Mouse (Mus musculus): Measurements from ENCODE around the gene Rem1. TPM values are rescaled to one million over a fixed set of nuclear protein-coding genes. Genes with fewer than 3 reads are reported as not detected.
"Not testable (repeated sequence)": the region's sequence is repeated elsewhere in the genome, so short reads cannot be mapped to it uniquely, and the experiment has no call there.

Rem1 gene
- total RNA-seq, 4 experiments from 2014 or later: 5.1 to 5.6 (median 5.2) TPM

DNA sequence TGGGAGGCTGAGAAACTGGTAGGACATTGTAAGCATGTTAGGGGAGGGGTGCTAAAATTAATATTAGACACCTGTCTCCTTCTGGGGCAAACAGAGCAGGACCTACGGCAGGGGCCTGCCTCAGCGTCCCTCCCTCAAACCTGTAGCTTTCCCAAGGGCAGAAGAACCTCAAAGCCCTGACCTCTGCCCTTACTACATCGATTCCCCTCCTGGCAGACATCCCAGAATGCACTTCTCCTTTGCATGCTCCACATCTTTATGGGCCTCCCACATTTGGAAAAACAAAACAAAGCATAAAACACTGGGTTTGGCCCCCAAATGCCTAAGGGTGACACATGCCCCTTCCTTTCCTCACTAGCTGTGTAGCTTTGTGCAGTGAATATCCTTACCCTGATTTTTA lies 2.5 kb downstream of the Rem1 start:
- DNase-seq (ENCODE audit: low spot score): no peak

DNA sequence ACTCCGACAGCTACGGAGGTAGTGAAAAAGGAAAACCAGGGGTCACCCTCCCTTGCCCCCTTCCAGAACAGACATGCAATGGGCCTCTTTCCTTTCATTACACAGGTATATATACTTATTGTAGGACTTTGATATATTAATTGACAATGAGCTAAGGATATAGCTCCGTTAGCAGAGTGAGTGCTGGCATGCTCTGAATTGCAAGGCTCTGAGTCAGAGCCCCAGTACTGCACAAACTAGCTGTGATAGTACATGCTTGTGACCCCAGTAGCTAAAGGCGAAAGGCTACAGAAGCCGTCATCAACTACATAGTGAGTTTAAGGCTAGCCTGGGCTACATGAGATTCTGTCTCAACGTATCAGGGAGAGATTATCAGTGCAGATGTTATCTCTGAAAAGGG lies 3.2 kb downstream of the Rem1 start:
- DNase-seq (ENCODE audit: low spot score): no peak

DNA sequence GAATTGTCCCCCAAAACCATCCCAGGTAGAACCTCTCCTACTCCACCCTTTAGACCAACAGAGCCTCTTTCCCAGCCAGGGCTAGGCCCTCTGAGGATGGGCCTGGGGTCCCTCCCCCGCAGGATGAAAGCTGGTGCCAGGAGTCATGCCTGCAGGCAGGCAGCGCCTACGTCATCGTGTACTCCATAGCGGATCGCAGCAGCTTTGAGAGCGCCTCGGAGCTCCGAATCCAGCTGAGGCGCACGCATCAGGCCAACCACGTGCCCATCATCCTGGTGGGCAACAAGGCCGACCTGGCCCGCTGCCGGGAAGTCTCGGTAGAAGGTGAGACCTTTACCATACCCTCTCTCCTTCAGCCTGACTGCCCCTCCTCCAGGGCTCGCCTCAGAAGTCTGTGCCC lies 6.6 kb downstream of the Rem1 start:
- no peak for DNase-seq (ENCODE audit: low spot score)

DNA sequence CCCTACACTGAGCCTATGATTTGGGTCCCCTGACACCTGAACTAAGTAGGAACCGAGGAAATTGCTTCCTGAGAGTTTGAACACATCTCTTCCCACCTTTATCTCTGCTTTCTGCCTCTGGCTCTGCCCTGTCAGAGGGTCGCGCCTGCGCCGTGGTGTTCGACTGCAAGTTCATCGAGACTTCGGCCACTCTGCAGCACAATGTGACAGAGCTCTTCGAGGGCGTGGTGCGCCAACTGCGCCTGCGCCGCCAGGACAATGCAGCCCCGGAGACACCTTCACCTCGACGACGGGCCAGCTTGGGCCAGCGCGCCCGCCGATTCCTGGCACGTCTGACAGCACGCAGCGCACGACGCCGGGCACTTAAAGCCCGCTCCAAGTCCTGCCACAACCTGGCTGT lies 7.6 kb downstream of the Rem1 start:
- no peak for DNase-seq (ENCODE audit: low spot score)

DNA sequence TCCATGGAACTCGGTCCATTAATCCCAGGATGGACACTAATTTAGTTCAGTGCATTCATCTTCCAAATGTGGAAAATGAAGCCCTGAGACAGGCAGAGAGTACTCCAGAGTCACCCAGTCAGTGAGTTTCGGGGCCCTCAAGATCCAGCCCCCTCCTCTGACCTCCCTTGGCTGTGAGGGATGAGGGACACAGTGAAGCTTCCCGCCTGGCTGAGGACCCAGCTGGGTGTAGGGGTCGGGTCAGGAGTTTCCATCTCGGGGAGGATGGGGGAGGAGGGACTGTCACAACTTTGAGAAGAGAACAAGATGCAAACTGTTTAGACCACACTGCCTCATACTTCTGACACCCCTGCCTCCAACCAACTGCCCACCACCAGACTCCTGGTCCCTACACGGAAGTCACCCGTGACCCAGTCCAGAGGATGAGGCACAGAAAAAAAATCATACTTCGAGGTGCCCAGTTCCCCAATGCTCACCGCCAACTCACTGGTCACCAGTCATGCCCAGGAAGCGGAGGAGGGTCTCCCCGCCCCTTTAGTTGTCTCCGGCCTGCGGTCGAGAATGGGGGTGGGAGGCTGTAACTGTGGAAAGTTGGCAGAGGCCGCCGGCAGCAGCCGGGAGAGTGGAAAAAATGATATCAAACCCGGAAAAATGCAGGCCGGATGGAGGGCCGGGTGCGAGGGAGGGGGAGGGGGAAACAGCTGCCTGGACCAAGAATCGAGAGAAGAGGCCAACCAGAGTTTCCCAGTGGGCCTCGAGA lies 9.7 kb downstream of the Rem1 start:
- DNase-seq (ENCODE audit: low spot score): peak; percentile 82

DNA sequence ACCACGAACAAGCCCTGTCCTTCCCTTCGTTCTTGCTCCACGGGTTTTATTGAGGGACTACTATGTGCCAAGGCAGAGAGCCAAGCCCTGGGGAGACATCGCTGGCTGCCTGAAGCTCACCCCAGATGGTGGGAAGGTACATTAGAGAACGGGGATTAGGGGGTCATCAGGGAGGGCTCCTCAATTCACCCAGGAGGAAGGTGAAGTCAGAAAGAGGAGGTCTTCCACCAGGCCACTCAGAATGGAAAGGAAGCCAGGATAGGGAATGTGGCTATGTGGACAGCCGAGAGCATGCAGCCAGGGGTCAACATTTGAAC lies 10.2 kb downstream of the Rem1 start:
- DNase-seq (ENCODE audit: low spot score): no peak

DNA sequence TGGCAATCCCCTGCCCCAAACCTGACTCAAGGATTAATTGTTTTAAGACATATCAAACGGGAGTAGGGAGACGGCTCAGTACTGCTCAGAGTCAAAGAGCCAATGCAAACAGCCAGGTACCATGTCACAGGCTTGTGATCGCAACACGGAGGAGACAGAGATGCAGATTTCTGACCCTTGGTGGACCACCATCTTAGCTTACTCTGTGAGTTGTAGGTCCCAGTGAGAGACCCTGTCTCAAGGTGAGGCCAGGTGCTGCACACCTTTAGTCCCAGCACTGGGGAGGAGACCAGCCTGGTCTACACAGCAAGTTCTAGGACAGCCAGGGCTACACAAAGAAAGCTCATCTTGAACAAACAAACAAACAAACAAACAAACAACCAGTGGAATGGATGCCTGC lies 10.6 kb downstream of the Rem1 start:
- DNase-seq (ENCODE audit: low spot score): no peak

DNA sequence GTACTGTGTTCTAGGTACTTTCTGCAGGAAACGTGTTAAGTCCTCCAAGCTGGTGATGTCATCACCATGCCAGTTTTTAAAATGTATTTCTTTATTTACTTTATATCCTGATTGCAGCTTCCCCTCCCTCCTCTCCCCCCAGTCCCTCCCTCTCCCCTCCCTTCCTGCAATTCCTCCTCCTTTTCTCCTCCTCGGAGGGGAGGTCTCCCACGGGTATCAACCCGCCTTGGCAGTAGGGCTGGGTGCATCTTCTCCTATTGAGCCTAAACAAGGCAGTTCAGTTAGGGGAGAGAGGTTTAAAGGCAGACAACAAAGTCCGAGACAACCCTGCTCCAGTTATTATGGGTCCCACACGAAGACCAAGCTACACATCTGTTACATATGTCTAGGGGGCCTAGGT lies 12.1 kb downstream of the Rem1 start:
- no peak for DNase-seq (ENCODE audit: low spot score)

DNA sequence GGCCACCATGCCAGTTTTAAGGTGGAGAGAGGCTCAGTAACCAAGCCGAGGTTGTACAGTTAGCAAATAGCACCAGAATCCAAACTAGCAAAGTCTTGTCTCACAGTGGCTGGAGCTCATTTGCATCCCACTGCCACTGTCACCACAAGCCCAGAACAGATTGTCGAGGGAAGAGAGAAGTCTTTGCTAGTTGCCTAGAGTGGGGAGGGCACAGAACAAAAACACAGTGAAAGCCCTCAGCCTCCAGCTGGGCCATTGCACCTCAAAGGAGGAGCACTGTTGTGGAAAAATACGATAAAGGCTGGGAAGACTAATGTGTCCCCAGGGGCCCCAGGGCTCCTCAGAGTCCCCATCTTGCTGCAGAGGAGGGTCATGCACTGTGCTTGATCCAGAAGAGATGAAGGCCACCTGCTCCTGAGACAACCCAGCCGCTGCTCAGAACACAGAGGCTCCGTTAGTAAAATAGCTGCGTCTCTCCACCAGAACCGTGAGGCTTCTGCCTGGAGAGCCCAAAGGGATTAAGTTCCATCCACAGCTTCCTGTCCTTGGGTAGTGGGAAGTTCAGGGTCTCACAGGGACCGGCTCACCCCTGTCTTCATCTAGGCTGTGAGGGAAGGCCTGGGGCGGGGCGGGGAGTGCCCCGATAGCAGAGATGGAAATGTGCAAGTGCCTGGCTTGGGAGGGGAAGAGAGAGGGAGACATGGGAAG lies 12.8 kb downstream of the Rem1 start:
- DNase-seq (ENCODE audit: low spot score): peak; percentile 64

DNA sequence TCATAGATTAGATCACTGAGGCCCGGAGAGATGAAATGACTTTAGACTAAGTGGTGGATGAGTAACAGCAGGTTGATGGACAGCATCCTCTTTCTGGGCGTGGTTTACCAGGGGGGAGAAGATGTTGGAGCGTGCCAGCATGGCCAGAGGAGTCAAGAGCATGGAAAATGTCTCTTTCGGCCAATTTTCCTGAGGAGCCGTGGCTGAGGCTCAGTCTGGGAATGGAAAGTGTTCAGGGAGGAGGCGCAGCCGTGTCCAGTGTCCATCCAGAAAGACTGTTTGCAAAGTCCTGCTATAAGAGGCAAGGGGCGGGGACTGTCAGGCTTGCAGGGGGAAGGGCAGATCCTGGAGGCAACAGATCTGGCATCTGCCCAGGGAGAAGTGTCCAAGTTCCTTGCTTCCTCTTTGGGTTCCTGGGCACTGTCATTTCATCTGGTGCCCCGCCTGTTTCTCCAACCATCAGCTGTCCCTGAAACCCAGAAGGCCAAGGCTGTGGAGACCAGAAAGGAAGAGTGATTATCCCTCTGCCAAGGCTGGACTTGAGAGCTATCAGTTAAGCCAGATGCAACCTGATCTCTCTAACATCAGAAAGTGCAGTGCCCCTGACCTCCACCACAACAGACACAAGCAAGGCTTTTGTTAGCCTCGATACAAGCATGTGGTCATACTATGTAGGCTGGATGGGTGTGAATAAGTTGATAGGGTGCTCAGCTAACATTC lies 26.3 kb downstream of the Rem1 start:
- peak; percentile 59 for DNase-seq (ENCODE audit: low spot score)

DNA sequence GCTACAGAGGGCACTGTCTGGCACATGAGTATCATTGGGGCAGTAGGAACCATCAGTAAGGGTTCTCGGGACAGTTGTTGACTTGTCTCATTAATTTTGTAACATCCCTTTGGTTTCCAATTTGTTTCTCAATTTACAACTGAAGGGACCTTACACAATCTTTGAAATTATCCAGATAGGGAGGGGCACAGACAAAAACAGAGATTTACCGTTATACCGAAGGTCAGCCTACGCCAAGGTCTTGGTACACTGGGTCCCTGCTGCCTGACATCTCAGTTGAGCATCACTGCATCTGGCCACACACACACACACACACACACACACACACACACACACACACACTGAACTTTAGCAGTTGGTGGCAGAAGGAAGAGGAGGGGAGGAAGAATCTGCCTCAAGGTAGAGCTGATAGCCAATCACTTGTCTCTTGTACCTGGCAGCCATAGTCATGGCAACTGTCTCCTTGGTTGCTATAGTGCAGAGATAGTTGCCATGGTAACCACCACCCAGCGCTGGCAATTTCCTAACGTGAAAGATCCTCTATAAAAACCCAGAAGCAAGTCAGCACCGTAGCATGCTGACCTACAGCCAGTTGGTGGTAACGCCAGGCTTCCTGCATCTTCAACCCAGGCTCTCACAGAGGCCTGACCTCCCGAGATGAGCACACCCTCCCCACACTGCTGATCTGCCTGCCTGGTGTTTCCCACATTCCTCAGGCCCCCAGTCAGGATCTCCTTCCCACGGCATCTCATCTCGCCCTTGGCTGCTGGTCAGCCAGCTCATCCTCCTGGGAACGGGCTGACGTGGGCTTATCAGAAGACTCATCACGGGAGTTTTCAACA lies 27.3 kb downstream of the Rem1 start:
- no peak for DNase-seq (ENCODE audit: low spot score)

DNA sequence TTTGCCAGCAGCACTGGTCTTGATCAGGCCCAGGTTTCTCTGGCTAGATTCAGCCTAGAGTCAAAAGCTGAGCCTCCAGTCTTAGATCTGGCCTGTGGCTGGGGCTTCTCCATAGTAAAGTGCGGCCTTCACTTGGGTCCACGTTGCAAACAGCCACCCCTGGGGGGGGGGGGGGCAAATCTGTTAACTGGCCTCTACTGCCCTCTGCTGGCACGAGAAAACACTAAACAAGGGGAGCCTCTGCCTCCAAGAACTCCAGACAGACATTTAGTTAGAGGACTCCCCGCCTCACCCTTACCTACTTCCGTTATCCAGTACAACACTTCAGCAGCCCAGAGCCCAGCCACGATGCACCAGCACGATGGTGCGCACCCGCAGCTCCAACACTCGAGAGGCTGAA lies 30.6 kb downstream of the Rem1 start:
- no peak for DNase-seq (ENCODE audit: low spot score)

DNA sequence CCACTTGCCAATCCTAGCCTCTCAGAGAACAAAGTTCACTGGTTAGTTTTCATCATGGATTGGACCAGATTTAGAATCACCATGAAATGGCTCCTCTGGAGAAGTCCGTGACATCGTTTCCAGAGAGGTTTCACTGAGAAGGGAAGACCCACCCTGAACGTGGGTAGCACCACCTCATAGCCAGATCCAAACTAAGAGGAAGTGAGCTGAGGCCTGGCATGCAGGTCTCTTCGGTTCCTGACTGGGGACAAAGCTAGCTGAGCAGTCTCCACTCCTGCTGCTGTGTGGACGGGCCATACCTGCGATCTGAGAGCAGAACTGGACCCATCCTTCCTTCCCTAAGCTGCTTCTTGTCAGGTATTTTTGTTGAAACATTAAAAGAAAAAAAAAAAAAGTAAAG lies 34.4 kb downstream of the Rem1 start:
- DNase-seq (ENCODE audit: low spot score): no peak

DNA sequence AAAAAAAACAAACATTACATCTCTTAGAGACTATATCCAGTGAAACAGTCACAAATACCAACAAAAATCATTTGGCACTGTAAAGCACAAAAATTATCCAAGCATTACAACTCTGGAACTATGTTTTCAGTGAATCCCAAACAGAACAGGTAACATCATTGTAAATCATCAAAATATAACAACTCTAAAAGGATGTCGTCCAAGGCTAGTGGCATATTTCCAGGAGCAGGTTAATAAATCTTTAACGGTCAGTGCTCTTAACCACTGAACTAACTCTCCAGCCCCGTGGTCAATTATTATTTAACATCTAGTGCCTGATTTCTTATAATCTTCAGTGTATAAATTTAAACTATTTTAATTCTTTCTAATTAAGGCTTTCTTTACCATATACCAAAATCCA lies 39.4 kb downstream of the Rem1 start:
- DNase-seq (ENCODE audit: low spot score): not testable (repeated sequence)

DNA sequence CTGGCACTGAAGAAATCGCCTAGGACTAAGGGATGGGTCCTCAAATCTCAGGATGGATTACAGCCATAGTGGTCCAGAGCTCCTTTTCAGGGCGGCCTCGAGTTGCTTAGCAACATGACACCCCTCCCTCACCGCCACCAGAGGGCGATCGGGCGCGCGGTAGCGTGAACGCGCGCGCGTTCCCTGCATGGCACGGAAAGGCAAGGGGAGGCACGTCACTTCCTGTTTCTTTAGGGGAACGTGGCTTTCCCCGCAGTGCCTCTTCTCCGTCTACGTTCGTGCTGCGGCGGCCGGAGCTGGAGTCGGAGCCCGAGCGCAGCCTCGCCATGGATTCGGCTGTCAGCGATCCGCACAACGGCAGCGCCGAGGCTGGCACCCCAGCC lies 42.5 kb downstream of the Rem1 start, which contains the start of gene H13:
TSS of gene H13 (plus strand) at position 206 of the 383 bp plus-strand sequence.
- peak; percentile 90 for DNase-seq (ENCODE audit: low spot score)

DNA sequence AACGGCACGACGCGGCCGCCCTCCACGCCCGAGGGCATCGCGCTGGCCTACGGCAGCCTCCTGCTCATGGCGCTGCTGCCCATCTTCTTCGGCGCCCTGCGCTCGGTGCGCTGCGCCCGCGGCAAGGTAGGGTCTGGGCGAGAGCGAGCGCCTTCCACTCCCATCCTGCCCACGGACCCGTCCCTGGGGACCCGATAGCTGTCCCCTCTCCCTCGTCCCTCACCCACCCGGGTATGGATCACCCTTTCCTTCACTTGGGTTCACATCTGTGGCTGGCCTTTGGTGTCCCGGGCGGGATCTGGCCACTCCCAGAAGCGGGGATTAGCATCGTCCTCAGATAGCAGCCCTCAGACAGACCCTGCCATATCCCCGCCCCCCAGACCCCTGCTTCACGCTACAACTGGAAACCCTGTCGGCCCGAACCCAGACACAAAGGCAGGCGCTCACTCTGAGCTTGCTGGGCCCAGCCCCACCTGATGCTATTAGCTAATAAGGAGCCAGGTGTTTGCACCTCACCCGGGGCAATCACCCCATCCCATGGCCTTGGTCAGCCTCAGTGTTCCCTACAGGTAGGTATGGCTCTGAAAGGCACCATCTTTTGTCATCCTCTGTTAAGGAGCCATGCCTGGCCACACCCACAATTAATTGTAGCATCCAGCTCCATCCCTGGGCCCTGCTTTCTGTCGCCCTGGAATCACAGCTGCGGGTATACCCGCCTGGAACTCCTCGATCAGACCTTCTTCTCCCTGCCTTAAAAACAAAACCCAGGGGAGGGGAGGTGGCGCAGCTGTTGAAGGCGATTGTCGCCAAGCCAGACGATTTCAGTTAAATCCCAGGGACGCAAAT lies 43.1 kb downstream of the Rem1 start:
- no peak for DNase-seq (ENCODE audit: low spot score)

DNA sequence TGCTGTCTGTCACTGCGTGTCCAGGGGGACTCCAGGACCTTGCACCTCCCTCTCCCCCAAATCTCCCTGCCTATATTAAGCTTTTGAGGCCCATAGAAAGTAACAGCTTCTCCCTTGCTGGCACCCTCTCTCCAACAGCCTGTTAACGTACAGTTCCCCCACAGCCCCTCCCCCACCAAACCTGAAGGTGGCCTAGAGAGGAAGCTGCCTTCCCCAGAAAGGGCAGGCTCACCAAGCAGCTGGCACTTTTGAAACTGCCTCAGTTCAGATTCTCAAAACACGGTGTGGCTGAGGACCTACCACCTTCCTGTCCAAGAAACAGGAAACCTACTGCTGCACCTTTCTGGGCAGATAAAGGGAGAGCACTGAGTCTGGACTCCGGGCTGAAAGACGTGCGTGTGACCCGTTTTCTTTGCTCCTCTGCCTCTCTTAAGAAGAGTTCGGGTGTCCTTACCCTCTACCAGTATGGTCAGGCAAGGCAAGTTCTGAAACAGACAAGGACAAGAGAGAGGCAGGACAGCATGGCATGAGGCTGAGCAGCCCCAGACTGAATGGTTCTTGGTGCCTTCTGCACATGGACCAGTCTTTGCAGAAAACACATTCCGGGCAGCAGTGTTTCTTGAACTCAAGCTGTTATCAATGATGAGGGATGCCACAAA lies 44.4 kb downstream of the Rem1 start:
- DNase-seq (ENCODE audit: low spot score): no peak

DNA sequence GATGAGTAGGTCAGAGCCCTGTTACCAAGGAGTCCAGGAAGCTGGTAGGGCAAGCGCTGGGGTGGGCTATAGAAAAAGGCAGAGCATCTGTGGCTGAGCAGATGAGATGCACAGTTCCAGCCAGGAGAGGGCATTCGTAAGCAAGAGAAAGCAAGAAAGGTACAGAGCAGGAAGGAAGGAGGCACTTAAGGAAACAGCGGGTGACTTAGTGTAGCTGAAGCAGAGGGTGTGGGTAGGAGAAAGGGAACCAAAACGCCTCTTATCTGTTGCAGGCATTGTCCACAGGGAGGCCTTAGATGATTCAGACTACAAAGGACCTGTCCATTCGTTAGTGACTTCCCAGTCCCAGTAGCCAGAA lies 44.9 kb downstream of the Rem1 start:
- DNase-seq (ENCODE audit: low spot score): no peak

DNA sequence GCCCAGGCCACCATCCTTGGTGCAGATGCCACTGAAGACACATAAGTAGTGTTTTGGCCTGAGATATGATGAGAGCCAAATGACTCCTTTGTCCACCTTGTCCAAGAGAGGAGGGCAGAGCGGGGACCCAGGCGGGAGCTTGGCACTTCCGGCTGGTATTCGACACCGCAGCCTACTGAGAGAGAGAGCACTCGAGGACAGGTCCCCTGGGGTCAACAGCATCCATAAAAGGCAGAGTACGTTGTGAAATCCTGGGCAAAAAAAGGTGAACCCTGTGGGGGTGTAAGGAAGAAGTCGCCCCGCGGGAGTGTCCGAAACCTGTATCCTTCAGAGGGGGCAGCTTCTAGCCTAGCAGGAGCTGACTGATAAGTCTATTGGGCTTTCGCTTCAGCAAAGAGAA lies 45.4 kb downstream of the Rem1 start:
- DNase-seq (ENCODE audit: low spot score): no peak

DNA sequence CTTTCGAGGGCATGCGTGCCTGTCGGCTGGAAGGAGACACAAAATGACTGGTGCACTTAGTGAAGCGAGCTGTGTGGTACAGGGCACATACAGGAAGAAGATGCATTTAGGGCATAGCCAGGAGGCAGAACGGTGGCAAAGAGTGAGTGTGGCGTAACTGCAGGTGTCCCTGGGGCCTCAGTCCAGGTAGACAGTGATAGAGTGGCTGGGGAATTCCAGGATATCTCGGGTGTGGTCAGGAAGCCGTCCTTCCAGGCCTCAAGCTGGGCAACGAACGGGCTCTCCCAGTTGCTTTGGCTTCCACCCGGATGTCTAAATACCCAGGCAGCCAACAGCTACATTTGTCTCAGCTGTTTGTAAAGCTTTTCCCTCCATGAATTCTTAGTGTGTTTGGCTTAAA lies 47.4 kb downstream of the Rem1 start:
- DNase-seq (ENCODE audit: low spot score): no peak
